Mouse (Mus musculus) gastrocnemius, adult 8-10 months (tissue): ENCODE measurements around the gene Hoxa4. TPM values are rescaled to one million over a fixed set of nuclear protein-coding genes. Genes with fewer than 3 reads are reported as not detected.

Source experiments
- DNase-seq, 2 experiments: peaks; one replicate each; pipeline ENCODE4 v3.0.0; 2022; ENCODE audit warnings: low spot score in 2 of 2
- microRNA-seq: library from miRNA; unstranded; fragments of <30 nt; microRNA quantifications from one replicate; pipeline ENCODE4 v1.2.0, GENCODE M21; 2022
- total RNA-seq, 4 experiments: library from RNA; stranded (reverse); gene quantifications; 2 replicates each; pipeline ENCODE4 v1.2.4; 2022

Gene Hoxa4
- total RNA-seq, 4 experiments from 2014 or later = 1.8 to 2.8 (median 2.1) TPM

- no peak for DNase-seq
These were observed 38.3 kb downstream of the Hoxa4 start for GRCm38 (mm10) chr6:52153270-52153669.

- no peak for DNase-seq
These were observed 39.0 kb downstream of the Hoxa4 start for GRCm38 (mm10) chr6:52152226-52153193.

GRCm38 (mm10) chr6:52151571-52151970 is 40.0 kb downstream of the Hoxa4 start:
- DNase-seq = no peak

- DNase-seq = no peak
These were observed 41.1 kb downstream of the Hoxa4 start for GRCm38 (mm10) chr6:52150401-52150966.

Small RNA genes within 50 kb of the gene (microRNA-seq; reads per million reads assigned to microRNA genes)
- 12,601 reads per million, percentile 93 among the genes with 10 or more reads in this experiment for gene Mir196b

Other genes with a start within 250 kb of the Hoxa4 start
- gene Skap2, start 179.2 kb downstream of the Hoxa4 start, total RNA-seq = 1 to 10 TPM; 2.9 to 6.1 (median 3.1) TPM
- under 1 TPM in 2 of 4 experiments, not detected in 2; 0.16 to 0.17 TPM for gene Hoxa1, start 33.4 kb downstream of the Hoxa4 start, total RNA-seq
- gene Hoxa2, start 26.9 kb downstream of the Hoxa4 start, total RNA-seq = under 1 TPM; 0.19 to 0.65 (median 0.58) TPM
- gene 5730596B20Rik, start 14.3 kb downstream of the Hoxa4 start, total RNA-seq = under 1 TPM in 1 of 4 experiments, not detected in 3; 0.13 TPM
- gene Hoxa5, start 12.8 kb upstream of the Hoxa4 start, total RNA-seq = 1 to 10 TPM; 1.2 to 1.9 (median 1.5) TPM
- 1 to 10 TPM in 2 of 4 experiments, under 1 TPM in 2; 0.45 to 2.3 (median 1.2) TPM for gene Hoxa6, start 17.0 kb upstream of the Hoxa4 start, total RNA-seq
- gene Hoxa3, start 21.6 kb upstream of the Hoxa4 start, total RNA-seq = 1 to 10 TPM; 1.3 to 2.9 (median 2.0) TPM
- gene Gm28308, start 21.6 kb upstream of the Hoxa4 start, total RNA-seq = under 1 TPM; 0.36 to 0.80 (median 0.51) TPM
- gene Hoxa7, start 30.1 kb upstream of the Hoxa4 start, total RNA-seq = 1 to 10 TPM; 4.7 to 5.9 (median 5.4) TPM
- 1 to 10 TPM; 5.2 to 8.3 (median 7.5) TPM for gene Hoxa9, start 39.3 kb upstream of the Hoxa4 start, total RNA-seq
- gene Hoxa10, start 49.1 kb upstream of the Hoxa4 start, total RNA-seq = 10 to 100 TPM; 14.5 to 15.2 (median 14.8) TPM
- gene Hoxa11, start 54.1 kb upstream of the Hoxa4 start, total RNA-seq = 1 to 10 TPM; 2.0 to 3.0 (median 2.9) TPM
- 1 to 10 TPM; 4.1 to 5.2 (median 4.9) TPM for gene Hoxa13, start 69.1 kb upstream of the Hoxa4 start, total RNA-seq
- not detected for gene Evx1, start 121.7 kb upstream of the Hoxa4 start, total RNA-seq